Mouse (Mus musculus) ES-E14 (cell line): ENCODE measurements around the gene Amotl2.

Experiments
- CHD2 ChIP-seq: IDR thresholded peaks from 2 replicates; pipeline ENCODE4 v1.6.1; 2014; ENCODE audit warnings: mild to moderate bottlenecking, low read depth, low read length, inconsistent platforms
- HCFC1 ChIP-seq: IDR thresholded peaks from 2 replicates; pipeline ENCODE4 v1.6.1; 2012; ENCODE audit warnings: low read length, inconsistent platforms, borderline replicate concordance; ENCODE audit not compliant: insufficient read depth
- MAFK ChIP-seq: IDR thresholded peaks from 2 replicates; pipeline ENCODE4 v1.6.1; 2014; ENCODE audit warnings: mild to moderate bottlenecking, low read depth, low read length, inconsistent platforms; ENCODE audit not compliant: insufficient read depth
- ZC3H11A ChIP-seq: IDR thresholded peaks from 2 replicates; pipeline ENCODE4 v1.6.1; 2012; ENCODE audit warnings: low read depth, mild to moderate bottlenecking, inconsistent platforms, low read length, borderline replicate concordance
- ZNF384 ChIP-seq: IDR thresholded peaks from 2 replicates; pipeline ENCODE4 v1.6.1; 2012; ENCODE audit warnings: low read depth, low read length, inconsistent platforms

GRCm38 (mm10) chr9:102771308-102771895 is 54.9 kb downstream of the Amotl2 start:
- no peak for TF ChIP-seq HCFC1
- no peak for TF ChIP-seq CHD2
- no peak for TF ChIP-seq ZC3H11A
- no peak for TF ChIP-seq ZNF384
- no peak for TF ChIP-seq MAFK
